Mouse (Mus musculus) B cell, adult 2 months (primary cell): ENCODE results near the gene Hmcn2.

ENCODE experiments used
- DNase-seq, 2 experiments: peaks; one replicate each; pipeline ENCODE4 v3.0.0; 2022

Hmcn2 gene

GRCm38 (mm10) chr2:31314007-31314465 lies at the start of gene Hmcn2:
TSS of gene Hmcn2 (plus strand) at chr2:31314415.
- no peak for DNase-seq

GRCm38 (mm10) chr2:31267447-31267846 lies 46.8 kb upstream of the Hmcn2 start:
- DNase-seq: no peak

GRCm38 (mm10) chr2:31268631-31269030 lies 45.6 kb upstream of the Hmcn2 start:
- DNase-seq: no peak

- no peak for DNase-seq
Measured at GRCm38 (mm10) chr2:31269188-31269587, 45.0 kb upstream of the Hmcn2 start.

- DNase-seq: no peak
Measured at GRCm38 (mm10) chr2:31269847-31270246, 44.4 kb upstream of the Hmcn2 start.

- no peak for DNase-seq
Measured at GRCm38 (mm10) chr2:31270470-31270869, 43.7 kb upstream of the Hmcn2 start.

GRCm38 (mm10) chr2:31271071-31271470 lies 43.1 kb upstream of the Hmcn2 start:
- peak; percentile 21 to 26 for DNase-seq

- DNase-seq: no peak
Measured at GRCm38 (mm10) chr2:31274993-31275392, 39.2 kb upstream of the Hmcn2 start.

- DNase-seq: no peak
Measured at GRCm38 (mm10) chr2:31277810-31278209, 36.4 kb upstream of the Hmcn2 start.

- no peak for DNase-seq
Measured at GRCm38 (mm10) chr2:31278483-31278882, 35.7 kb upstream of the Hmcn2 start.

- DNase-seq: no peak
Measured at GRCm38 (mm10) chr2:31281138-31281537, 33.1 kb upstream of the Hmcn2 start.

GRCm38 (mm10) chr2:31282266-31282665 lies 31.9 kb upstream of the Hmcn2 start:
- no peak for DNase-seq

GRCm38 (mm10) chr2:31282880-31283279 lies 31.3 kb upstream of the Hmcn2 start:
- DNase-seq: no peak

GRCm38 (mm10) chr2:31284531-31284930 lies 29.7 kb upstream of the Hmcn2 start:
- DNase-seq: no peak

- DNase-seq: peak; percentile 77 to 78
Measured at GRCm38 (mm10) chr2:31291421-31291820, 22.8 kb upstream of the Hmcn2 start.

GRCm38 (mm10) chr2:31294985-31295384 lies 19.2 kb upstream of the Hmcn2 start:
- peak; percentile 90 to 93 for DNase-seq

- DNase-seq: no peak
Measured at GRCm38 (mm10) chr2:31296395-31296794, 17.8 kb upstream of the Hmcn2 start.

GRCm38 (mm10) chr2:31297602-31298268 lies 16.5 kb upstream of the Hmcn2 start:
- DNase-seq: peak; percentile 41 to 58

GRCm38 (mm10) chr2:31298814-31299213 lies 15.4 kb upstream of the Hmcn2 start:
- DNase-seq: no peak

- peak; percentile 33 for DNase-seq
Measured at GRCm38 (mm10) chr2:31299266-31299665, 14.9 kb upstream of the Hmcn2 start.

- no peak for DNase-seq
Measured at GRCm38 (mm10) chr2:31299996-31300395, 14.2 kb upstream of the Hmcn2 start.

GRCm38 (mm10) chr2:31303177-31303576 lies 11.0 kb upstream of the Hmcn2 start:
- no peak for DNase-seq

GRCm38 (mm10) chr2:31304191-31304590 lies 10.0 kb upstream of the Hmcn2 start:
- DNase-seq: no peak

GRCm38 (mm10) chr2:31304801-31305665 lies 9.2 kb upstream of the Hmcn2 start:
- no peak for DNase-seq
